Mouse (Mus musculus) olfactory bulb, adult 2 months (tissue): ENCODE measurements around the gene Rpusd1. TPM values are rescaled to one million over a fixed set of nuclear protein-coding genes. Genes with fewer than 3 reads are reported as not detected.

Experiments
- H3K27ac ChIP-seq: fragments of 200-500 bp; 2 replicates; pipeline ENCODE4 v1.5.1; 2012; ENCODE audit warnings: low read depth, low read length; ENCODE audit not compliant: insufficient read depth
- H3K4me1 ChIP-seq: fragments of 200-500 bp; 2 replicates; pipeline ENCODE4 v1.6.1; 2012; ENCODE audit warnings: low read length; ENCODE audit not compliant: control insufficient read depth, insufficient read depth
- H3K4me3 ChIP-seq: fragments of 200-500 bp; 2 replicates; pipeline ENCODE4 v1.5.1; 2012; ENCODE audit warnings: mild to moderate bottlenecking, low read depth, low read length, moderate library complexity; ENCODE audit not compliant: insufficient read depth
- CTCF ChIP-seq: fragments of 200-500 bp; IDR thresholded peaks from 2 replicates; pipeline ENCODE4 v1.5.1; 2012; ENCODE audit warnings: low read depth, mild to moderate bottlenecking, low read length, moderate library complexity; ENCODE audit not compliant: insufficient read depth
- POLR2A ChIP-seq: fragments of 200-500 bp; IDR thresholded peaks from 2 replicates; pipeline ENCODE4 v1.6.1; 2012; ENCODE audit warnings: mild to moderate bottlenecking, low read depth, low read length, moderate library complexity; ENCODE audit not compliant: insufficient read depth
- WGBS: fragments of 180-500 bp; shearing (Covaris S2); methylation state at CpG from one replicate; pipeline ENCODE4 v1.1.7; 2018; 5-methylcytosine and 5-hydroxymethylcytosine counted together
- polyA plus RNA-seq: library from polyadenylated mRNA; stranded (reverse); fragments of >200 nt; gene quantifications from 2 replicates; pipeline ENCODE4 v1.2.4, GENCODE M21; 2012; ENCODE audit warnings: low replicate concordance; ENCODE audit not compliant: missing spikeins, insufficient read depth, insufficient read length

Gene Rpusd1
- polyA plus RNA-seq, 1 experiment = not detected

DNA sequence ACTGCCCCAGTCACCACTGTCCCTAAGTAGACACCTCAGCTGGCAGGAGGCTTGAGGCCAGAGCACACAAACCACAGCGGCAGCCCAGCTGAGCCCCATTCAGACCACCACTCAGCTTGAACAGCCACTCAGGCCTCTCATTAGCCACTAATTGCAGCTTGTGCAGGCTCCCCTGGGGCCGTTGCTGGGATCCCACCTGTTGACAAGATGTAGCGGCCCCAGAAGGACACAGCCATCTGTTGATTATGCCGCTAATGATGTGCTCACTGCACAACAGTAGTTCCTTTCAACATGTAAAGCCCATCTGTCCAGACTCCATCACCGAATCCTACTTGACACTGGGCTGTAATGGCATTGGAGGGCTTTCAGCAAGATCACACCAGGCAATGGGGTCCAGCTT, 38.4 kb downstream of the Rpusd1 start:
- Histone ChIP-seq H3K4me3 (no peak overlapping the region), H3K27ac (no peak overlapping the region), H3K4me1 (no peaks in the 10 kb centered on the region; the same call in 1 of the 2 replicates)
- WGBS = 15% methylated on average over 5 of the region's 5 CpGs
- TF ChIP-seq POLR2A (no peak), CTCF (no peak)

DNA sequence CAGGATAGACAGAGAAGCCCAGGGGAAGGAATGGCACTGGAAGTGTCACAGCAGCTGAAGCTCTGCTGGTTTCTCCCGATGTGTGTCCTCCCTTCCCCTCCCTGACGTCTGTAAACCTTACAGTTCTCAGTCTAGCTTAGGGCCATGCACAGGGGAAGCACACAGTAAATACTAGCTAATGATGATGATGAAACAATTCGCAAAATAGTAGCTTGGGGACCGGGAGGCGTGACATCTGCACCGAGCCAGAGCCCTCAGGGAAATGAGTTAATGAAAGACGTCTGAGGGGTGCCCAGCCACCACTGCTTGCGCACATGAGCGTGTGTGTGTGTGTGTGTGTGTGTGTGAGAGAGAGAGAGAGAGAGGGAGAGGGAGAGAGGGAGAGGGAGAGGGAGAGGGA, 41.9 kb downstream of the Rpusd1 start:
- Histone ChIP-seq H3K4me1 (peaks cover 3% of the 10 kb centered on the region), H3K4me3 (no peak overlapping the region), H3K27ac (no peak overlapping the region)
- 33% methylated on average over 9 of the region's 9 CpGs for WGBS
- TF ChIP-seq POLR2A = no peak

DNA sequence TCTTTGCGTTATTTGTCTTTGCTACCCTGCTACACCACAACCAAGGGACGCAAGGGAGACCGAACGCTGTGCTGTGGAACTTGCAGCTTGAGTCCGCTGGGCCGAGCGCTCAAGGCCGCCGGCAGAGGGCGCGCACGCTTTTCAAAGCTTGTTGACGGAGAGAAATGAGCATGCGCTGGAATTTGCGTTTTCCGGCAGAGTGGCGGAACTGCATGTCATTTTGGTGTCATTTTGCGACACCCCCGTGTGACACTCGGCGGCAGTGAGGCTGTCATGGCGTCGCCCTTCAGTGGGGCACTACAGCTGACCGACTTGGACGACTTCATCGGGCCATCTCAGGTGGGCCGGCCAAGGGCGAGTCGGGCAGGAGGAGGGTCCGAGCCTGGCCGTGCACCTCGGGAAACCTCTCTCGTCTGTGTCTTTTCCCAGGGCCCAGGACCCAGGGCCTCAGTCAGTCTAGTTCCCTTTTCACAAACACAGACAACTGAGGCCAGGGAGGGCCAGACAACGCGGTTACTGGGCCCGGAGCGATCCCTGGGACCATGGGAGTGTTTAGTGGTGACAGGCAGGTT, 46.2 kb downstream of the Rpusd1 start, which contains the start of gene Narfl:
TSS of gene Narfl (plus strand) at position 228 of the 572 bp plus-strand sequence.
- TF ChIP-seq POLR2A = peak; percentile 59; the same call in 1 of the 2 replicates
- TF ChIP-seq CTCF = peak; percentile 83
- WGBS = under 1% methylated on average over 37 of the region's 37 CpGs
- Histone ChIP-seq H3K4me3 (peak within 1 kb of the TSS; percentile 66), H3K4me1 (peaks cover 7% of the 10 kb centered on the region), H3K27ac (peak within 1 kb of the TSS; percentile 12; the same call in 1 of the 2 replicates)

- no peak overlapping the region for H3K4me3 ChIP-seq
- no peak for TF ChIP-seq CTCF
- no peak for TF ChIP-seq POLR2A
- H3K27ac ChIP-seq = no peak overlapping the region
- peaks cover 10% of the 10 kb centered on the region for H3K4me1 ChIP-seq
- WGBS = 79% methylated on average over 10 of the region's 10 CpGs
These were observed 48.0 kb downstream of the Rpusd1 start for GRCm38 (mm10) chr17:25775318-25776062.

DNA sequence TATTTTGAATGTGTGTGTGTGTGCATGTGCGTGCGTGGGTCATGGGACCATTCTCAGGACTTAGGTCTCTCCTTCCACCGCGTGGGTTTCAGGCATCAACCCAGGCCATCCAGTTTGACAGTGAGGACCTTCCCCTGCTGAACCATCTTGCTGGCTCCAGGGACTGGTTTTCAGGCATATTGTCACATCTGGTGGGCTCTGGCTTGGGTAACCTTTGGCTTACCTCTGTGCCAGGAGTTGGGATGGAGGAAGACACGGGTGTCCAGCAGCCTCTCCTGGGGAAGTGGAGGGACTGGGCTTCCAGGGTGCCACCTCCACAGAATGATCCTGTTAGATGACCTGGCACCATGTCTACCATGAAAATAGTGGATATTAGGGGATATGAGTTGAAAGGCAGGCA, 50.5 kb downstream of the Rpusd1 start:
- WGBS = 93% methylated on average over 5 of the region's 5 CpGs
- TF ChIP-seq CTCF (no peak), POLR2A (no peak)
- Histone ChIP-seq H3K4me1 (peaks cover 10% of the 10 kb centered on the region), H3K4me3 (no peak overlapping the region), H3K27ac (no peak overlapping the region)

Other genes starting within 250 kb of the Rpusd1 start
- not detected in 2 replicates for gene Sstr5, start 230.4 kb upstream of the Rpusd1 start, polyA plus RNA-seq
- gene Sox8, start 157.0 kb upstream of the Rpusd1 start, polyA plus RNA-seq = not detected in 2 replicates
- gene Lmf1, start 148.6 kb upstream of the Rpusd1 start, polyA plus RNA-seq = not detected in 2 replicates
- not detected in 2 replicates for gene Gng13, start 10.5 kb upstream of the Rpusd1 start, polyA plus RNA-seq
- gene Chtf18, start 251 bp upstream of the Rpusd1 start, polyA plus RNA-seq = not detected in 2 replicates
- not detected in 2 replicates for gene Mslnl, start 8.4 kb downstream of the Rpusd1 start, polyA plus RNA-seq
- gene Msln, start 26.7 kb downstream of the Rpusd1 start, polyA plus RNA-seq = not detected in 2 replicates
- not detected in 2 replicates for gene Narfl, start 46.1 kb downstream of the Rpusd1 start, polyA plus RNA-seq
- not detected in 2 replicates for gene Haghl, start 58.0 kb downstream of the Rpusd1 start, polyA plus RNA-seq
- not detected in 2 replicates for gene Ccdc78, start 58.9 kb downstream of the Rpusd1 start, polyA plus RNA-seq
- not detected in 2 replicates for gene Fam173a, start 65.2 kb downstream of the Rpusd1 start, polyA plus RNA-seq
- gene AC134908.4, start 68.0 kb downstream of the Rpusd1 start, polyA plus RNA-seq = not detected in 2 replicates
- not detected in 2 replicates for gene Metrn, start 69.5 kb downstream of the Rpusd1 start, polyA plus RNA-seq
- not detected in 2 replicates for gene Fbxl16, start 81.4 kb downstream of the Rpusd1 start, polyA plus RNA-seq
- not detected in 2 replicates for gene Wdr24, start 96.0 kb downstream of the Rpusd1 start, polyA plus RNA-seq
- gene Jmjd8, start 101.2 kb downstream of the Rpusd1 start, polyA plus RNA-seq = not detected in 2 replicates
- not detected in 2 replicates for gene Stub1, start 105.7 kb downstream of the Rpusd1 start, polyA plus RNA-seq
- not detected in 2 replicates for gene Rhbdl1, start 109.6 kb downstream of the Rpusd1 start, polyA plus RNA-seq
- not detected in 2 replicates for gene Gm20683, start 114.1 kb downstream of the Rpusd1 start, polyA plus RNA-seq
- not detected in 2 replicates for gene Rhot2, start 117.2 kb downstream of the Rpusd1 start, polyA plus RNA-seq
- gene Wdr90, start 133.8 kb downstream of the Rpusd1 start, polyA plus RNA-seq = not detected in 2 replicates
- gene Mcrip2, start 141.1 kb downstream of the Rpusd1 start, polyA plus RNA-seq = not detected in 2 replicates
- not detected in 2 replicates for gene Mettl26, start 147.4 kb downstream of the Rpusd1 start, polyA plus RNA-seq
- not detected in 2 replicates for gene Wfikkn1, start 153.2 kb downstream of the Rpusd1 start, polyA plus RNA-seq
- gene Rab40c, start 192.1 kb downstream of the Rpusd1 start, polyA plus RNA-seq = not detected in 2 replicates
- gene Pigq, start 217.3 kb downstream of the Rpusd1 start, polyA plus RNA-seq = not detected in 2 replicates
- gene Nhlrc4, start 217.3 kb downstream of the Rpusd1 start, polyA plus RNA-seq = not detected in 2 replicates
- gene A930017K11Rik, start 224.9 kb downstream of the Rpusd1 start, polyA plus RNA-seq = not detected in 2 replicates